Mouse (Mus musculus): ENCODE data around the gene Pip4k2c.

DNA sequence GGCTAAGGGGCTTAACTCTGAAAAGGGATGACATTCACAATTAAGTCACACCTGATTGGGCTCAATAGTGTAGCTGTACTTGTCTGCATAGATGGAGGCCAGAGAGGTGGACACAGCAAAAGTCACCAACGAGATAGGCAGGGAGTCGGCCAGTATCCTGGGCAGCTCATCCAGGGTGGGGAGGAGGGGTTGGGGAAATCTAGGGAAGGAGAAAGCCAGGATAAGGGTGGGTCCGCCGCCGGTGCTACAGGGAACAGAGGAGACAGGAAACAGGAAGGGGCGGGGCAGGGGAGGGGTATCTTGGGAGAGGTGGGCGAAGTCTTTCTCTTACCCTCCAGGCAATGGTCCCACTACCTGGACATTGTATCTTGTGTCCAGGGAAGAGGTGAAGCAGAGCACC, 34.6 kb downstream of the Pip4k2c start:
- no peak for TF ChIP-seq GATA1 (IDR thresholded peaks at IDR 0.05; ENCODE audit: low read length)
- TF ChIP-seq TAL1 (IDR thresholded peaks at IDR 0.05; ENCODE audit: low read length), result no peak
